Mouse (Mus musculus): ENCODE measurements around the gene Hdac9.

Gene Hdac9

DNA sequence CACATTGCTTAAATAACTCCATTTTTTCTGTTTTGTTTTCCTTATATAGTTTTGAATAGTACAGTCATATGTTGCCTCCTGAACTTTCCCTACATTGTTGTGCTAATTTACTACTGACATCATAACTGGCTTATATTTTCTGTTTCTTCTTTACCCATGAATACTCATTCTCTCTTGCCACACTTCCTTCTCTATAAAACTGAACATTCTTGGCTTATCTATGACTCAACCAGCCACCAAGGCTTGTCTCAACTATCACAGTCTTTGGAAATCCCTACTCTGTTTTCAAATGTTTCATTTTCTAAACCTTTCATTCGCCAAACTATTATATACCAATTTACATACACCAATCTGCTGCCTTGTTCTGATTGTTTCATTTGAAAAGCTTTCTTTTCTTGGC lies 108.7 kb downstream of the Hdac9 start:
- DNase-seq (ENCODE audit: low read depth, low spot score): no peak

- DNase-seq (ENCODE audit: low read depth, low spot score): no peak
These were observed 110.4 kb downstream of the Hdac9 start for GRCm38 (mm10) chr12:34806528-34806927.

DNA sequence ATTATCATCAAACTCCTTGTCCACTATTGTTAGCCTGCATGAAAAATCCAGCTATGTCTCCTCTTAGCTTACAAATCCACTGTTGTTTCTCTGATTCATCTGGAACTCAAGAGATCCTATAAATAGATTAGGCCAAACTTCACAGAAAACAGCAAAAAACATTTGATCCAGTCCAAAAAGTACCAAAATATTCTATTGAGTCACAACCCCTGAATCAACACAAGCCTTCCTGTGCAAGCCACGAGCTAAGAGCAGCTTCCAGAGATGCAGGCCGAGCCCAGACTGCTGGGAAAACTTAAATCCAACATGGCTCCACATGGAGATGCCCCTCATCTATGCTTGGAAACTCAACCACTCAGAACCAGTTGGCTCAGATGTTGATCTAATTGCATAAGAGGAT lies 113.2 kb downstream of the Hdac9 start:
- DNase-seq (ENCODE audit: low read depth, low spot score): no peak

DNA sequence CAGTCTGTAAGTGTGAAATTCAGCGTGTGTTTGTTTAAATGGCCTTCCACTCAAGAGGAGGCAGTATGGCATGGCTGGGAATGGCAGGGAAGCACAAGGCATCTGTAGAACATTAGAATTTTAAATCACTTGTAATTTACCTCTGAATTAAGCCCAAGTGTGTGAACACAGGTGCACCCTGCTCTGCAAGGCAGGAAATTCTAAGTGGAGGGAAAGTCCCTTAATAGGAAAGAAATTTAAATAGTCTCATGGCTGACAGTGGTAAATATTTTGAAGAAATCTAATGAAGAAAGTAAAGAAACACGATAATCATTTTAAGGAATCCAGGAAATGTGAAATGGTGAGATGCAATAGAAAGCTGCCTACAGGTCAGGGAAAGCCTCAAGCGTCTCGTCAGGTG lies 114.6 kb downstream of the Hdac9 start:
- DNase-seq (ENCODE audit: low read depth, low spot score): no peak

DNA sequence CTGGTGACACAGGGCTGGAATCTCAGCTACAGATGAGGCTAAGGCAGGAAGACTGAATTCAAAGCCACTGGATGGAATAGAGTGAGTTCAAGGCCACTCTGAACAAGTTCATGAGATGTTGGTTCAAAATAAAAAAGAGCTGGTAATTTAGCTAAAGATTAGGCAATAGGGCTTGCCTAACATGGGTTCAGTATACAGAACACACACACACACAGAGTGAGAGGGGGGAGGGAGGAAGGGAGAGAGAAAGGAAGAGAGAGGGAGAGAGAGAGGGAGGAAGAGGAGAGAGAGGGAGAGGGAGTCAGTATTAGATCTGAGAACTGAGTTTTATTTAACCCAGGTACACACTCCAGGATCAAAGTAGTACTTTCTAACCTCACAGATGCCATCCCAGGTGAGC lies 115.1 kb downstream of the Hdac9 start:
- no peak for DNase-seq (ENCODE audit: low read depth, low spot score)

- peak; percentile 8 for DNase-seq (ENCODE audit: low read depth, low spot score)
These were observed 119.5 kb downstream of the Hdac9 start for GRCm38 (mm10) chr12:34797389-34797788.

DNA sequence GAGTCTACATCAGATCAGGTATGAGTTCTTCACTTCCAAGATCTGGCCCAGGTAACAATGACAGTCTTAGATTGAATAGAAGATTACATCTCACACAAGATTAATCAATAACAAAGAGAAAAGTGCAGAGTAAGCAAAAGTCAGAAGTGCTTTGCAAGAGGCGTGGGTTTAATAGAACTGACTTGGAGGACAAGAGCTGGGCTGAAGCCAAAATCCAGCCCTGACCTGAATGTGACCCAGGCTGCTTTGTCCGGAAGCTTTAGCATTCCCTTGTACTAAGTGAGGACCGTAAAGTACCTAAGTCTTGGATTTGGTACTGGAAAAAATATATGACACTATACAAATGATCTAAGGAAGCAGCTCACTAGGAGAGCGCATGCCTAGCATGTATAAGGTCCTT lies 121.4 kb downstream of the Hdac9 start:
- no peak for DNase-seq (ENCODE audit: low read depth, low spot score)

DNA sequence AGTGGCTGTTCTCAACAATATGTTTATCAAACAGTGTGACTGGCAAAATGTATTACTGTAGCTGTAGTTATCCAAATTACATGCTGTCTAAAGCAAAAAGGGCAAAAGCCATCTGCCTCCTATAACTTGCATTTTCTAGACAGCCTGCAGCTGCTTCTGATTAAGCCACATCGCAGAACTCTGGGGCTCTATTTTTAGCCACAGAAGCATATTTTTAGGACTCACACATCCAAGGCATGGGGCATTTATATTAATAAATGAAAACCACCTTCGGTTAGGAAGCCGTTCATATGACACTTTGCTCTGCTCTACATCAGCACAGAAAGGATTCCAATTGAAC lies 124.8 kb downstream of the Hdac9 start:
- DNase-seq (ENCODE audit: low read depth, low spot score): no peak

GRCm38 (mm10) chr12:34791213-34792112 lies 125.4 kb downstream of the Hdac9 start:
- DNase-seq (ENCODE audit: low read depth, low spot score): no peak

- no peak for DNase-seq (ENCODE audit: low read depth, low spot score)
These were observed 127.6 kb downstream of the Hdac9 start for GRCm38 (mm10) chr12:34789031-34789982.

DNA sequence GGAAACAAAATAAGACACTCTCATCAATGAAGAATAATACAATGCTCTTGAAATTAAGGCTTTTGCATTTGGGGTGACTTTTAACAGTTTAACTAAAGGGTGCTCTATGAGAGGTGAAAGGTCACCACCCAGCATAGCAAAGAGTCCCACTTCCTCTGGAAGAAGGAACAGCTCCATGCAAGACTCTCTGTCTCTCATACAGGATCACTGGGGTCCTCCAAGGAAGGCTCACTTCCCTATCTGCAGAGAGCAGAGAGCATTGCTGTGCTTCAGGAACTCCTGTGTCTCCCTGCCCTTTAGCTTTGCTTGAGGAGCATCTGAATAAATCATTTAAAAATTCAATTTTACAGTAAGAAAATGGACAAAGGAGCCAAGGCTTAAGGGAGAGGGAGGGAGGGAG lies 129.5 kb downstream of the Hdac9 start:
- DNase-seq (ENCODE audit: low read depth, low spot score): no peak

- peak; percentile 8 for DNase-seq (ENCODE audit: low read depth, low spot score)
These were observed 133.3 kb downstream of the Hdac9 start for GRCm38 (mm10) chr12:34783574-34783973.

DNA sequence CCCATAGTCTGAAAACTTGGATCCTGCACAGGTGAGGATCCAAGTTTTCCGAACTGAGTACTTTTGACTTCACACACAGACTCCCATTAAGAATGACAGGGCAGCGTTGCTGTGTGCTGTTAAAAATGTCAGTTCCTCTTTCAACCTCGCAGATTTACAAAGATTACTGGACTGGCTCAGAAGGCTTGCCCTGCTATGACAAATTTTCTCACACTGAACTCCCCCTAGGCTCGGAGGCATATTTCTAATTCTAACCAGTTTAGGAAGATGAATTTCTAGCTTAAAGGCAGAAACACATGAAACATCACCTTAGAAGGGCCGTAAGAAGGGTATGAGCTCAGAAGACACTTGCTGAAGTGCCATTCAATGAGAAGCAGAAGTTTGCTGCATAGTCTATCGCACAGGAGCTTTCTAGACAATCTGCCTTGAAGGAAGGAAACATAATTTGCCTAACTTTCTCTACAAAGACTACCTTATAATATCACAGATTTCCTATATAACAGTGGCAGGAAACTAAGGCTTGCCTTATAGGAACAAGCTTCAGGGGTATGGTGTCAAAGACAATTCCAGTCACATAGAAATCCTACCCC lies 137.4 kb downstream of the Hdac9 start:
- DNase-seq (ENCODE audit: low read depth, low spot score): no peak

GRCm38 (mm10) chr12:34776170-34776569 lies 140.7 kb downstream of the Hdac9 start:
- no peak for DNase-seq (ENCODE audit: low read depth, low spot score)

DNA sequence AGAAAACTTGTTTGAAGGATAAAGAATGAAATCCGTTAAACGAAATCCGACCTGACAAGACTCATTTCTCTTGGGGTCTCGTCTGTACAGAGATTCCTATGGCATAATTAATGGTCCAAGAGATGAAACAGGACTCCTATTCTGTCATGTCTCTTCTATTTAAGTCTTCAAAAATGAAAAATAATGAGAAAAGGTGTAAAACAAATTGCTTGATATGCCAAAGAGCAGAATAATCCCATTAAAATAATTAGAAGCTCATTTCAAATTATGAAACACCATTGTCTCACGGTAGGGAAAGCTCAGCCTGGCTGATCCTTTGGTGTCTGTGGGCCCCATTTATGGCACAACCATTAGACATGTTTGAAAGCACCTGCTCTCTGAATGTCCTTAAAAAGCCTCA lies 142.8 kb downstream of the Hdac9 start:
- no peak for DNase-seq (ENCODE audit: low read depth, low spot score)

- no peak for DNase-seq (ENCODE audit: low read depth, low spot score)
These were observed 149.6 kb downstream of the Hdac9 start for GRCm38 (mm10) chr12:34767226-34767775.

DNA sequence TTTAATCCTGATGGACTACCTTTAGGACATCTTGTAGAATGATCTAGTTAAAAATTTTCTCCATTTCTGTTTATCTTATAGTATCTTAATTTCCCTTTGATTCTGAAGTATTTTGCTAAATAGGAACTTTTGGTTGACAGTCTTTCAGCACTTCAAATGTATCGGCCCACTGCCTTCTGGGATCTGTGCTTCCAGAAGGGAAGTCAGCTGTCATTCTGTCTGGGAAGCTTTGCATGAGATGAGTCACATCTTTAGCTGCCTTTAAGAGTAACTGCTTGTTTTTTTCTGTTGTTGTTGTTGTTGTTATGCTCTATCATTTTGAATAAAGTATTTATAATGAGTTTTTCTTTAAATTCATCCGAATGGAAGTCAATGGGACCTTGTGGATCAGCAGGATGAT lies 169.6 kb downstream of the Hdac9 start:
- DNase-seq (ENCODE audit: low read depth, low spot score): no peak

GRCm38 (mm10) chr12:34725204-34725603 lies 191.7 kb downstream of the Hdac9 start:
- DNase-seq (ENCODE audit: low read depth, low spot score): no peak

DNA sequence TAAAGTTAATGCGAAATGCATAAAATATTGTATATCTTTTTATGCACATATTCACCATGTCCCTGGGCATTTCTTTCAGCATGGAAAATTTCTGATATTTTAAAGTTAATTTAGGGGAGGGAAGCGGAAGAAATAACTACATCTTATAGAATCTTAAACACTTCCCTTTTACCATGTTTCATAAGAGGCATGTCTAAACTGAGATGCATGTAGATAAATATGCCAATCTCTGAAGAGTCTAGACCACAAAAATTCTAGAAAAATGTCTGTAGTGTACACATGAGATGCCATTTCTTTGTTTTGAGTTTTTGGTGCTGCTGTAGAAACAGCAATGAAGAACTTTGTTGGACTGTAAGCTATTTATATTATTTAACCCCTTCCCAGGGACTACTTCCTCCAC lies 192.6 kb downstream of the Hdac9 start:
- DNase-seq (ENCODE audit: low read depth, low spot score): no peak

DNA sequence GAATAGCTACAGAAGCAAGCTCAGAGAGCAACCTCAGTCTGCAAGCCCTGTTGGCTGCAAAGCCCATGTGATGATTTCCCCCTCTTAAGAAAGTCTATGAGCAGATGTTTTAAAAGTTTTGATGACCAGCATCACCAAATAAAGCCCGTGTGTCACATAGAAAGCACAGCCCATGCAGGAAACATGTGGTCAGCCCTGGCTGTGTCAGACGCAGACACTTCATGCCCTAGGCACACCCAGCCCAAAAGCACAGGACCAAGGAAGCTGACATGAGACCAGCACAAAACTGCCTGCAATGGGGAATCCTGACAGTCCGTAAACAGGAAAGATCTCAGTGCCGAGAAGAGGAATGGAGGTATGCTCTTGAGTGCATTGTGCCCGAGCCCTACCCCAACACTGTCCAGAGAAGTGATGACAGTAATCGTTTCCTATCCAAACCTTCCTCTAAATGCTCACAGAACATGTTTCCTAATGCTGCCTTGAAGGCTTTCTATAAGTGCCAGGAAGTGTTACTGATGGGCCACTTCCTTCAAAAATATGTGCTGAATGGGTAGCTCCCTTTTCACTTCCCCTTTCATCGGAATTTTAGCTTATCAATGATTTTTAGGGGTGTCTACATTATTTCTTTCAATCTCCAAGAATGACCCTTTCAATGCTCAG lies 193.9 kb downstream of the Hdac9 start:
- peak; percentile 16 for DNase-seq (ENCODE audit: low read depth, low spot score)

GRCm38 (mm10) chr12:34720906-34721305 lies 196.0 kb downstream of the Hdac9 start:
- DNase-seq (ENCODE audit: low read depth, low spot score): no peak

Measured in skeletal muscle tissue, adult 2 months (tissue).